Mouse (Mus musculus): ENCODE measurements around the gene Cyp3a41b.
"Not testable (repeated sequence)": the region's sequence is repeated elsewhere in the genome, so short reads cannot be mapped to it uniquely, and the experiment has no call there.

DNA sequence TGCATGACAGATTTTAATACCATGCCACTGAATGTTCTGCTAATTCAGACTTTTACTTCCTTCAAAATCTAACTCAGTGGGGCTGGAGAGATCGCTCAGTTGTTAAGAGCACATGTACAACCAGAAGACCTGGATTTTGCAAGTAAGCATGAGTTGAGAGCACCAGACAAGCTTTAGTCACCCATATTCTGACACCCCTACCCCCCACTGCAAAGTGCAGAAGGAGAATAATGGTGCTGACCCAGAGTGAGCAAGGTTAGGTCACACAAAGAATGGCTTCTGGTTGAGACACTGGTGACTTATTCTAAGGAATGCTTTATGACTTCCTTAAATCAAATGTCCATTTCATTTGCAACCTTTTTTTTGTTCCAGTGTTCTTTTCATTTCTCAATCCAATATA, 20.4 kb upstream of the Cyp3a41b start:
- not testable (repeated sequence) for TF ChIP-seq POLR2A, CTCF (IDR thresholded peaks at IDR 0.05; ENCODE audit: insufficient read depth, low read depth, low read length)
